Mouse (Mus musculus) erythroblast, embryonic 14.5 days (primary cell): ENCODE measurements at regions not wholly inside any gene's neighbourhood (a gene's known extent, or its start where the extent isn't known, plus 50 kb on each side); places are given as distances from the start of the nearest gene placed in this dataset.

Experiments used
- GATA1 ChIP-seq: IDR thresholded peaks from 2 replicates; pipeline ENCODE4 v1.6.1; 2012; ENCODE audit warnings: low read length, inconsistent platforms, mixed read lengths
- TAL1 ChIP-seq: IDR thresholded peaks from 3 replicates; pipeline ENCODE4 v1.6.1; 2012; ENCODE audit warnings: low read length, inconsistent platforms, mixed read lengths

DNA sequence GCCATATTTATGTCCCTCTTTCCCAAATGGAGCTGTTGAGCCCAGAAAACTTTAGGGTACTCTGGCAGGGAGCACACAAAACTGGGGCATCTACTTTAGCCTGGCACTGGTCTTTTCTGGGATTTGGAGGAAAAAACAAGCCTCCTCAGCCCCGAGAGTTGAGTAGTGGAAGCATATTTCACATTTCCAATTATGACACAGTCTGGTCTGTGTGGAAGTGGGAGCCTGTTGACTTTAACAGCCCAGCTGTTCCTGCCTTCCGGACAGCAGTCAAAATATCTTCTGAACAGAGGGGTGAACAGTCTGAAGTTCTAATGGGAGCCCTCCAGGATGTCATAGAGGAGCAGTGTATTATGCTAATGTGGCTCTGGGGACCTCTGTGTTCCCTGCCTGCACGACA lies 209.1 kb downstream of the Sec16b start:
- TF ChIP-seq GATA1 (no peak), TAL1 (no peak)
